Mouse (Mus musculus): ENCODE data around the gene Csf2ra. TPM values are rescaled to one million over a fixed set of nuclear protein-coding genes. Genes with fewer than 3 reads are reported as not detected.

Csf2ra gene
- polyA plus RNA-seq (2015; fragmentation: Nextera tagmentation; extraction: Ambion mirVana) = 47.7 and 60.3 TPM in 2 replicates

DNA sequence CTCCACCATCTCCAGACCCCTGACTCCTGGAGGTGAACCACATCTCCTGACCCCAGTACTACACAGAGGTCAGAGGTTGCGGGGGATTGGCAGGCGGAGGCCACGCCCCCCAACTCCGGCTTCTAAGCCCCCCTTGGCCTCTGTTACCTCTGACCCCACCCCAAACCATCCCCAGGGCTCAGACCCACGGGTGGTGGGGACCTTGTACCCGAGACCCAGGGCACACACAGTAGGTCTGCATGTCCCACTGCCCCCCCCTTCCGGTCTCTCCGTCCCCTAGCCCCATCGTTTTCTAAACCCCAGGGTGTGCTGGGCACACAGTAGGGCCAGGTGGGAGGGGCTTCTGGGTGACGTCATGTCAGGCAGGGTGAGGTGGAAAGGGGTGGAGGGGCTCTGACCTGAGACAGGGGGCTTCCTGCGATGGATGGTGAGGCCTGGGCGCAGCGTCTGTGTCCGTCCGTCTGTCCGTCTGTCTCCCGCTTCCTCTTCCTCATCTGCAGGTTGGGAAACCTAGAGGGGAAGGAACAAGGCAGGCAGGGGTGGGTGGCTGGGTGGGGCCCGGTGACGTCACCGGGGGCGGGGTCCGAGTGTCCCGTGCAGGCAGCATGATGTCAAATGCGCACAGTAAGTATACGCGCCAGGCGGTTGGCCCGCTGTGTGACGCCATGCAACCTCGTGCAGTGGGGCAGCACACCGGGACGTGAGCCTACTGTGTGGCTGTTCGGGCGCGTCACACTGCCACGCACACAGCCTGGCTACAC, at the start of gene Csf2ra:
Gene Csf2ra (minus strand): TSS at position 489 of the 761 bp plus-strand sequence.

DNA sequence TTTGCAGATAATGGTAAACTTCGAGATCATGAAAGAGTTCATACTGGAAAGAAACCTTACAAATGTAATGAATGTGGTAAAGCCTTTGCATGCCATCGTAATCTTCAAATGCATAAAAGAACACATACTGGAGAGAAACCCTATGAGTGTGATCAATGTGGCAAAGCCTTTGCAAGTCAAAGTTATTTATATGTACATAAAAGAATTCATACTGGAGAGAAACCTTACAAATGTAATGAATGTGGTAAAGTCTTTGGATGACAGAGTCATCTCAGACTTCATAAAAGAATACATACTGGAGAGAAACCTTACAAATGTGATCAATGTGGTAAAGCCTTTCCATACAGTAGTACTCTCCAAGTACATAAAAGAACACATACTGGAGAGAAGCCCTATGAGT, 44.6 kb downstream of the Csf2ra start, which contains the start of gene Gm6020:
Gene Gm6020 (plus strand): TSS at position 301 of the 400 bp plus-strand sequence.

DNA sequence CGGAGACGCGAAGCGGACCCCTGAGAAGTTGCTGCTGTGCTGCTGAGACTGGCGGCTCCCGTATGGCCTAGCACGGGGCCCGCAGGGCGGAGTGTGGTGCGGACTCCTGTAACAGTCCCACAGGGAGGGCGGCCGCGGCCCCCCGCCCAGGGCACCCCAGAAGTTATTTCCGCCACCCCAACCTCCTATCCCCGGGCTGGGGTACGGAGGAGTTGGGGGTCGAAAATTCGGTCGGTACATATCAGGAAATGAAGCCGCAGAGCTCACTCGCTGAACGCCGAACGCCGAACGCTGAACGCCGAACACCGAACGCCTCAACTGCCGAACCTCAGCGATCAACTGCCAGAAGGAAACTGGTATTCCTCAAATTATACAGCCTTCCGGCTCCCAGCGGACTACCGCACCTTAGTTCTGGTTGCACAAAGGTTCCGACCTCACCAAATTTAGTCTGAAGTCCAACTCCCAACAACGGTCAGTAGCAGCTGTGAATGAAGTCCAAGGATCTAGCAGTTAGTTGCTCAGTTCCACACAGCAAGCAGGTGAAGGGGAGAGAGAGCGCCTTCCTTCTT, 52.4 kb downstream of the Csf2ra start, which contains the start of gene Gm7102:
Gene Gm7102 (minus strand): TSS at position 554 of the 569 bp plus-strand sequence.

Other genes starting within 250 kb of the Csf2ra start
- 48.2 and 49.1 TPM in 2 replicates for gene Zfp950, start 87.6 kb downstream of the Csf2ra start, polyA plus RNA-seq (2015; fragmentation: Nextera tagmentation; extraction: Ambion mirVana)
- gene Gm7102, start 52.1 kb downstream of the Csf2ra start, polyA plus RNA-seq (2015; fragmentation: Nextera tagmentation; extraction: Ambion mirVana) = 0.20 and 0.21 TPM in 2 replicates
- not detected in 2 replicates for gene Gm6020, start 44.5 kb downstream of the Csf2ra start, polyA plus RNA-seq (2015; fragmentation: Nextera tagmentation; extraction: Ambion mirVana)
- not detected in 2 replicates for gene Gm21060, start 68.6 kb upstream of the Csf2ra start, polyA plus RNA-seq (2015; fragmentation: Nextera tagmentation; extraction: Ambion mirVana)

Data from neural tube, postnatal 0 days (tissue).